Mouse (Mus musculus): Measurements from ENCODE around the gene Dock4. TPM values are rescaled to one million over a fixed set of nuclear protein-coding genes. Genes with fewer than 3 reads are reported as not detected.

Dock4 gene
- polyA plus RNA-seq, 1 experiment from 2014 or later = 34.3 TPM

GRCm38 (mm10) chr12:40427606-40428005 is 18.1 kb upstream of the Dock4 start:
- H3K9ac ChIP-seq (replicated peaks; ENCODE audit: low read length) = no peak overlapping the region
- H3K4me3 ChIP-seq (replicated peaks; ENCODE audit: low read depth, low read length) = no peak overlapping the region
- no peaks in the 10 kb centered on the region for H3K36me3 ChIP-seq (ENCODE audit: control insufficient read depth, insufficient read depth, low read length)
- no peak for ATAC-seq (ENCODE audit: low FRiP score, low TSS enrichment)
- no peak for DNase-seq
- no peaks in the 10 kb centered on the region for H3K9me3 ChIP-seq (ENCODE audit: control insufficient read depth, low read length)
- H3K4me1 ChIP-seq (ENCODE audit: control insufficient read depth, insufficient read depth, low read length) = no peaks in the 10 kb centered on the region
- H3K4me2 ChIP-seq (ENCODE audit: low read length) = no peak overlapping the region
- 74% methylated on average over 10 of the region's 10 CpGs for WGBS
- H3K27me3 ChIP-seq (ENCODE audit: control insufficient read depth, insufficient read depth, low read length) = no peaks in the 10 kb centered on the region
- H3K27ac ChIP-seq (replicated peaks; ENCODE audit: low read depth, low read length) = no peak overlapping the region

DNA sequence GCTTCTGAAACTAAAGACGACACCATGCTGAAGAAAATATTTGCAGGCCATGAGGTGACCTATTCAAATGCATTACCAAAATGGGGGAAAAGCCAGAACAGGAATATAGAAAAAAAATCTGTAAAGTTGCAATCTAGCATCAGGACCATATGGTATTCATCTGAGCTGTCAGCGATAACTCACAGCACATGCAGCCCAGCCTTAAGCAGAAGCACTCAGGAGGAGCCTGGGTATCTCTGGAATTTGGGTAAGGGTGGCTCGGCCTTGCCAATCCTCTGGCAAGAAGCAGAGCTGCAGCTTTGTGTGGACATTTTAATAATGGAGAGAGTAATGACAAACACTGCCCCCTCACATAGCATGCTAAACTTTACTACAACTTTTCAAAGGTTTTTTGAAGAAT is 15.8 kb upstream of the Dock4 start:
- Histone ChIP-seq H3K4me3 (replicated peaks; ENCODE audit: low read depth, low read length) (no peak overlapping the region), H3K9me3 (ENCODE audit: control insufficient read depth, low read length) (no peaks in the 10 kb centered on the region), H3K27ac (replicated peaks; ENCODE audit: low read depth, low read length) (no peak overlapping the region), H3K9ac (replicated peaks; ENCODE audit: low read length) (no peak overlapping the region), H3K4me1 (ENCODE audit: control insufficient read depth, insufficient read depth, low read length) (no peaks in the 10 kb centered on the region), H3K36me3 (ENCODE audit: control insufficient read depth, insufficient read depth, low read length) (no peaks in the 10 kb centered on the region), H3K4me2 (ENCODE audit: low read length) (no peak overlapping the region), H3K27me3 (ENCODE audit: control insufficient read depth, insufficient read depth, low read length) (no peaks in the 10 kb centered on the region)
- WGBS = 72% methylated on average over 3 of the region's 3 CpGs
- DNase-seq = no peak
- no peak for ATAC-seq (ENCODE audit: low FRiP score, low TSS enrichment)

- 53% methylated on average over 5 of the region's 5 CpGs for WGBS
- Histone ChIP-seq H3K27me3 (ENCODE audit: control insufficient read depth, insufficient read depth, low read length) (no peaks in the 10 kb centered on the region), H3K4me2 (ENCODE audit: low read length) (no peak overlapping the region), H3K9ac (replicated peaks; ENCODE audit: low read length) (no peak overlapping the region), H3K4me3 (replicated peaks; ENCODE audit: low read depth, low read length) (no peak overlapping the region), H3K4me1 (ENCODE audit: control insufficient read depth, insufficient read depth, low read length) (no peaks in the 10 kb centered on the region), H3K9me3 (ENCODE audit: control insufficient read depth, low read length) (no peaks in the 10 kb centered on the region), H3K27ac (replicated peaks; ENCODE audit: low read depth, low read length) (no peak overlapping the region), H3K36me3 (ENCODE audit: control insufficient read depth, insufficient read depth, low read length) (no peaks in the 10 kb centered on the region)
- ATAC-seq (ENCODE audit: low FRiP score, low TSS enrichment) = no peak
- DNase-seq = no peak
Observed at GRCm38 (mm10) chr12:40431075-40431474, 14.7 kb upstream of the Dock4 start.

DNA sequence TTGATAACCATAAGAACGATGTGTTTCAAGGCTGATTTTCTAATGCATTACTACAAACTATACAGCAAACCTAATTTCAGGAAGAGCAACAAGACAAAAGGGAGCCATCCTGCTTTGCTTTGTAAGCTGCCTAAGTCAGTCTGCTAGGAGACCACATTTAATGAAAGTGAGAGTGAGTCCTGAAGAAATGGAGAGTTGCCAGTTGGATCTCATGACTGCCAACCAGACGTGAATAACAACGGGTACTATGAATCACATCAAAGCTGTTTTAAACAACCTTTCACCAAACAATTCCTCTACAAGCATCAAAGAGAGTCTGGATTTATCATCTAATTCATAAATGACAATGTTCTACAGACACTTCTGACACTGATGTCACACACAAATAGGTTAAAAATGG is 11.7 kb upstream of the Dock4 start:
- no peak overlapping the region for H3K27ac ChIP-seq (replicated peaks; ENCODE audit: low read depth, low read length)
- 64% methylated on average over 3 of the region's 3 CpGs for WGBS
- ATAC-seq (ENCODE audit: low FRiP score, low TSS enrichment) = no peak
- no peaks in the 10 kb centered on the region for H3K36me3 ChIP-seq (ENCODE audit: control insufficient read depth, insufficient read depth, low read length)
- no peaks in the 10 kb centered on the region for H3K4me1 ChIP-seq (ENCODE audit: control insufficient read depth, insufficient read depth, low read length)
- H3K9ac ChIP-seq (replicated peaks; ENCODE audit: low read length) = no peak overlapping the region
- H3K9me3 ChIP-seq (ENCODE audit: control insufficient read depth, low read length) = no peaks in the 10 kb centered on the region
- no peak overlapping the region for H3K4me2 ChIP-seq (ENCODE audit: low read length)
- no peak overlapping the region for H3K4me3 ChIP-seq (replicated peaks; ENCODE audit: low read depth, low read length)
- H3K27me3 ChIP-seq (ENCODE audit: control insufficient read depth, insufficient read depth, low read length) = no peaks in the 10 kb centered on the region
- DNase-seq = no peak

DNA sequence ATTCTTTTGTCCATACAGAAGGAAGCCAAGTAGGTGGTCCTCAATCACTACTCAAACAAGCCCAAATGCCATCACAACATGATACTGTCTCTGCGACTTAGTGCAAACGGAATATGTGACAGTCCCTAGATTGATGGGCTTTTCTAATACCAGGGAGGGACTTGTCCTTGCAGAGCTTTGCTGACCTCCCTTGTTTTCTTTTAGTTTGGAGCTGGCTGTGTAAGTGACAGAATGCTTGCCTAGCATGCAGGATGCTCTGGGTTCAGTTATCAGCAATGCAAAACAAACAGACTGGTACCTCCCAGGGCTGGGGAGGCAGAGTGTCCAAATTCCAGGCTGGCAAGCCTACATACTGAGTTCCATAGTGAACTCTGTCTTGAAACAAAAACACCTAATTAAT is 7.7 kb upstream of the Dock4 start:
- Histone ChIP-seq H3K4me2 (ENCODE audit: low read length) (no peak overlapping the region), H3K4me1 (ENCODE audit: control insufficient read depth, insufficient read depth, low read length) (no peaks in the 10 kb centered on the region), H3K9me3 (ENCODE audit: control insufficient read depth, low read length) (no peaks in the 10 kb centered on the region), H3K36me3 (ENCODE audit: control insufficient read depth, insufficient read depth, low read length) (no peaks in the 10 kb centered on the region; the same call in 1 of the 2 replicates), H3K9ac (replicated peaks; ENCODE audit: low read length) (no peak overlapping the region), H3K27ac (replicated peaks; ENCODE audit: low read depth, low read length) (no peak overlapping the region), H3K4me3 (replicated peaks; ENCODE audit: low read depth, low read length) (no peak overlapping the region), H3K27me3 (ENCODE audit: control insufficient read depth, insufficient read depth, low read length) (no peaks in the 10 kb centered on the region)
- ATAC-seq (ENCODE audit: low FRiP score, low TSS enrichment) (no peak), DNase-seq (no peak)
- WGBS = 15% methylated on average over 2 of the region's 2 CpGs

GRCm38 (mm10) chr12:40445206-40445605 is 546 bp upstream of the Dock4 start:
- under 1% methylated on average over 16 of the region's 16 CpGs for WGBS
- H3K9ac ChIP-seq (replicated peaks; ENCODE audit: low read length) = peak overlapping the region; percentile 65
- DNase-seq (no peak), ATAC-seq (ENCODE audit: low FRiP score, low TSS enrichment) (no peak; the same call in 1 of the 2 replicates)
- H3K4me2 ChIP-seq (ENCODE audit: low read length) = peak overlapping the region; percentile 82
- peak overlapping the region; percentile 68 for H3K4me3 ChIP-seq (replicated peaks; ENCODE audit: low read depth, low read length)
- H3K27me3 ChIP-seq (ENCODE audit: control insufficient read depth, insufficient read depth, low read length) = no peaks in the 10 kb centered on the region
- H3K4me1 ChIP-seq (ENCODE audit: control insufficient read depth, insufficient read depth, low read length) = peaks cover 25% of the 10 kb centered on the region
- H3K36me3 ChIP-seq (ENCODE audit: control insufficient read depth, insufficient read depth, low read length) = no peaks in the 10 kb centered on the region
- peak overlapping the region; percentile 41; the same call in 1 of the 2 replicates for H3K27ac ChIP-seq (replicated peaks; ENCODE audit: low read depth, low read length)
- no peaks in the 10 kb centered on the region for H3K9me3 ChIP-seq (ENCODE audit: control insufficient read depth, low read length)

GRCm38 (mm10) chr12:40446450-40447381 is 964 bp downstream of the Dock4 start:
- Histone ChIP-seq H3K27ac (replicated peaks; ENCODE audit: low read depth, low read length) (peak overlapping the region; percentile 96), H3K27me3 (ENCODE audit: control insufficient read depth, insufficient read depth, low read length) (no peaks in the 10 kb centered on the region), H3K36me3 (ENCODE audit: control insufficient read depth, insufficient read depth, low read length) (no peaks in the 10 kb centered on the region), H3K4me3 (replicated peaks; ENCODE audit: low read depth, low read length) (peak overlapping the region; percentile 68), H3K9ac (replicated peaks; ENCODE audit: low read length) (peak overlapping the region; percentile 80), H3K4me2 (ENCODE audit: low read length) (peak overlapping the region; percentile 61), H3K4me1 (ENCODE audit: control insufficient read depth, insufficient read depth, low read length) (peaks cover 25% of the 10 kb centered on the region), H3K9me3 (ENCODE audit: control insufficient read depth, low read length) (no peaks in the 10 kb centered on the region)
- WGBS = under 1% methylated on average over 44 of the region's 44 CpGs
- peak; percentile 72 for DNase-seq
- peak; percentile 3 for ATAC-seq (ENCODE audit: low FRiP score, low TSS enrichment)

GRCm38 (mm10) chr12:40447561-40448355 is 2.0 kb downstream of the Dock4 start:
- H3K4me3 ChIP-seq (replicated peaks; ENCODE audit: low read depth, low read length) = peak overlapping the region; percentile 68
- DNase-seq = peak; percentile 57
- H3K4me1 ChIP-seq (ENCODE audit: control insufficient read depth, insufficient read depth, low read length) = peaks cover 25% of the 10 kb centered on the region
- H3K9me3 ChIP-seq (ENCODE audit: control insufficient read depth, low read length) = 0 out of 2 replicates have a peak, but pooled peaks cover under 1% of the 10 kb centered on the region
- 16% methylated on average over 10 of the region's 10 CpGs for WGBS
- peak overlapping the region; percentile 96 for H3K27ac ChIP-seq (replicated peaks; ENCODE audit: low read depth, low read length)
- peak overlapping the region; percentile 61 for H3K4me2 ChIP-seq (ENCODE audit: low read length)
- no peaks in the 10 kb centered on the region for H3K36me3 ChIP-seq (ENCODE audit: control insufficient read depth, insufficient read depth, low read length)
- ATAC-seq (ENCODE audit: low FRiP score, low TSS enrichment) = no peak
- peak overlapping the region; percentile 80 for H3K9ac ChIP-seq (replicated peaks; ENCODE audit: low read length)
- H3K27me3 ChIP-seq (ENCODE audit: control insufficient read depth, insufficient read depth, low read length) = no peaks in the 10 kb centered on the region

Data from midbrain, embryonic 14.5 days (tissue).